Mouse (Mus musculus) bone marrow macrophage, adult 2 months (primary cell): Measurements from ENCODE around the gene Xab2.

ENCODE experiments used
- CTCF ChIP-seq: IDR thresholded peaks from 2 replicates; pipeline ENCODE4 v1.5.1; 2012; ENCODE audit warnings: low read depth, mild to moderate bottlenecking, low read length, moderate library complexity
- POLR2A ChIP-seq: IDR thresholded peaks from 2 replicates; pipeline ENCODE4 v1.6.1; 2012; ENCODE audit warnings: mild to moderate bottlenecking, low read depth, low read length, borderline replicate concordance

GRCm38 (mm10) chr8:3586452-3586851 lies 34.7 kb downstream of the Xab2 start:
- TF ChIP-seq POLR2A (no peak), CTCF (no peak)
